Mouse (Mus musculus) liver, postnatal 0 days (tissue): ENCODE measurements around the gene Rbm44.

Experiments used
- CTCF ChIP-seq: sonication (generic); IDR thresholded peaks from 2 replicates; pipeline ENCODE4 v1.5.1; 2016; ENCODE audit warnings: antibody characterized with exemption, low read depth
- EP300 ChIP-seq: IDR thresholded peaks from 2 replicates; pipeline ENCODE4 v1.6.1; 2016; ENCODE audit warnings: antibody characterized with exemption, low read depth, mild to moderate bottlenecking

GRCm38 (mm10) chr1:91180174-91180565, 35.3 kb downstream of the Rbm44 start:
- TF ChIP-seq CTCF = no peak
- no peak for TF ChIP-seq EP300
